Mouse (Mus musculus) testis, adult 2 months (tissue): ENCODE results near the gene Inpp5f. TPM values are rescaled to one million over a fixed set of nuclear protein-coding genes. Genes with fewer than 3 reads are reported as not detected.

ENCODE experiments used
- H3K27ac ChIP-seq: fragments of 200-500 bp; 2 replicates; pipeline ENCODE4 v1.5.1; 2012; ENCODE audit warnings: low read depth, low read length; ENCODE audit not compliant: control insufficient read depth, insufficient read depth
- H3K27me3 ChIP-seq: fragments of 200-500 bp; 2 replicates; pipeline ENCODE4 v1.6.1; 2012; ENCODE audit warnings: mild to moderate bottlenecking, low read length, moderate library complexity; ENCODE audit not compliant: control insufficient read depth, insufficient read depth
- H3K36me3 ChIP-seq: fragments of 200-500 bp; 2 replicates; pipeline ENCODE4 v1.6.1; 2012; ENCODE audit warnings: mild to moderate bottlenecking, low read length; ENCODE audit not compliant: control insufficient read depth, insufficient read depth
- H3K4me1 ChIP-seq: fragments of 200-500 bp; 2 replicates; pipeline ENCODE4 v1.6.1; 2012; ENCODE audit warnings: low read length; ENCODE audit not compliant: control insufficient read depth, insufficient read depth
- H3K4me3 ChIP-seq: fragments of 200-500 bp; 2 replicates; pipeline ENCODE4 v1.5.1; 2012; ENCODE audit warnings: low read depth, mild to moderate bottlenecking, low read length, moderate library complexity, mixed read lengths; ENCODE audit not compliant: control insufficient read depth
- CTCF ChIP-seq: fragments of 200-500 bp; IDR thresholded peaks from 2 replicates; pipeline ENCODE4 v1.5.1; 2012; ENCODE audit warnings: low read depth, mild to moderate bottlenecking, inconsistent platforms, low read length, moderate library complexity; ENCODE audit not compliant: control insufficient read depth, insufficient read depth, insufficient replicate concordance
- POLR2A ChIP-seq: fragments of 200-500 bp; IDR thresholded peaks from 2 replicates; pipeline ENCODE4 v1.6.1; 2012; ENCODE audit warnings: low read depth, mild to moderate bottlenecking, inconsistent platforms, low read length, moderate library complexity; ENCODE audit not compliant: control insufficient read depth
- polyA plus RNA-seq: library from polyadenylated mRNA; depleted of rRNA; stranded (reverse); fragments of >200 nt; gene quantifications from 2 replicates; pipeline ENCODE4 v1.2.3, GENCODE M21; 2012; rRNA removed

The Inpp5f gene
- polyA plus RNA-seq, 1 experiment = 1.5 TPM

- Histone ChIP-seq H3K36me3 (peaks cover 5% of the 10 kb centered on the region), H3K27ac (no peak overlapping the region), H3K4me3 (no peak overlapping the region; the same call in 1 of the 2 replicates), H3K27me3 (no peaks in the 10 kb centered on the region), H3K4me1 (peaks cover 7% of the 10 kb centered on the region)
- TF ChIP-seq POLR2A (no peak), CTCF (no peak)
These were observed 132.8 kb downstream of the Inpp5f start for GRCm38 (mm10) chr7:128743898-128744297.

GRCm38 (mm10) chr7:128744684-128745485, 133.8 kb downstream of the Inpp5f start, which contains the start of gene Sec23ip:
Sec23ip (plus strand) TSS chr7:128744943.
- H3K36me3 ChIP-seq = peaks cover 5% of the 10 kb centered on the region
- H3K4me1 ChIP-seq = peaks cover 2% of the 10 kb centered on the region; the same call in 1 of the 2 replicates
- peak within 1 kb of the TSS; percentile 98 for H3K4me3 ChIP-seq
- no peaks in the 10 kb centered on the region for H3K27me3 ChIP-seq
- H3K27ac ChIP-seq = peak within 1 kb of the TSS; percentile 97
- TF ChIP-seq POLR2A (peak; percentile 99), CTCF (no peak)

Other genes with a start within 250 kb of the Inpp5f start
- 46.7 and 50.4 TPM in 2 replicates for gene Rgs10, start 192.6 kb upstream of the Inpp5f start, polyA plus RNA-seq
- 32.1 and 36.0 TPM in 2 replicates for gene Tial1, start 149.6 kb upstream of the Inpp5f start, polyA plus RNA-seq
- gene Bag3, start 87.7 kb upstream of the Inpp5f start, polyA plus RNA-seq = 18.1 and 21.1 TPM in 2 replicates
- gene Mcmbp, start 129.2 kb downstream of the Inpp5f start, polyA plus RNA-seq = 8.9 and 9.0 TPM in 2 replicates
- 88.4 and 92.0 TPM in 2 replicates for gene Sec23ip, start 133.6 kb downstream of the Inpp5f start, polyA plus RNA-seq